Mouse (Mus musculus) liver, embryonic 14.5 days (tissue): ENCODE data around the gene Lmntd1. TPM values are rescaled to one million over a fixed set of nuclear protein-coding genes. Genes with fewer than 3 reads are reported as not detected.

ENCODE experiments used
- ATAC-seq: fragments of 200-750 bp; cut with Nextera tagmentation; 2 replicates; pipeline ENCODE4 v1.8.0; 2017; ENCODE audit warnings: moderate number of reproducible peaks, mild to moderate bottlenecking, moderate library complexity; ENCODE audit not compliant: insufficient read depth
- DNase-seq, 3 experiments: peaks; one replicate each; pipeline ENCODE4 v3.0.0-alpha.2; 2012 to 2013; ENCODE audit warnings: low read depth in 3 of 3, low spot score in 3 of 3
- H3K27ac ChIP-seq: fragments of 300-500 bp; sonication (generic); 2 replicates; pipeline ENCODE4 v1.5.1; 2014; ENCODE audit warnings: moderate library complexity, mild to moderate bottlenecking, control low read depth, inconsistent platforms
- H3K27me3 ChIP-seq: fragments of 300-500 bp; sonication (generic); 2 replicates; pipeline ENCODE4 v1.6.1; 2014; ENCODE audit warnings: mild to moderate bottlenecking, low read length, moderate library complexity; ENCODE audit not compliant: control insufficient read depth, insufficient read depth
- H3K36me3 ChIP-seq: fragments of 300-500 bp; sonication (generic); replicated peaks from 2 replicates; pipeline ENCODE4 v1.6.1; 2014; ENCODE audit warnings: low read depth; ENCODE audit not compliant: control insufficient read depth, insufficient read depth
- H3K4me1 ChIP-seq, 2 experiments: fragments of 200-500 bp in 1 of 2; fragments of 300-500 bp in 1 of 2; sonication (generic) in 1 of 2; replicated peaks; 2 replicates each; pipeline ENCODE4 v1.6.1; 2012 to 2014; ENCODE audit warnings: antibody characterized with exemption in 1 of 2, inconsistent platforms in 1 of 2, low read length in 1 of 2; ENCODE audit not compliant: control insufficient read depth in 2 of 2, insufficient read depth in 2 of 2
- H3K4me2 ChIP-seq: fragments of 300-500 bp; sonication (generic); 2 replicates; pipeline ENCODE4 v1.6.1; 2014; ENCODE audit warnings: low read depth, mild to moderate bottlenecking, control low read depth, moderate library complexity
- H3K4me3 ChIP-seq, 2 experiments: fragments of 200-500 bp in 1 of 2; fragments of 300-500 bp in 1 of 2; sonication (generic) in 1 of 2; 2 replicates each; pipeline ENCODE4 v1.5.1; 2012 to 2014; ENCODE audit warnings: low read depth in 2 of 2, low read length in 2 of 2, mild to moderate bottlenecking in 2 of 2, control low read depth in 1 of 2, inconsistent platforms in 1 of 2, moderate library complexity in 1 of 2; ENCODE audit not compliant: insufficient read depth in 1 of 2
- H3K9ac ChIP-seq: fragments of 300-500 bp; sonication (generic); replicated peaks from 2 replicates; pipeline ENCODE4 v1.6.1; 2014; ENCODE audit warnings: mild to moderate bottlenecking, control low read depth, moderate library complexity
- H3K9me3 ChIP-seq: fragments of 300-500 bp; sonication (generic); 2 replicates; pipeline ENCODE4 v1.6.1; 2016; ENCODE audit warnings: low read length, mixed read lengths; ENCODE audit not compliant: control insufficient read depth
- CTCF ChIP-seq: IDR thresholded peaks from 2 replicates; pipeline ENCODE4 v1.5.1; 2016; ENCODE audit warnings: antibody characterized with exemption, low read depth, control low read depth
- EP300 ChIP-seq: IDR thresholded peaks from 2 replicates; pipeline ENCODE4 v1.6.1; 2016; ENCODE audit warnings: antibody characterized with exemption, low read depth
- WGBS: fragments of 180-500 bp; shearing (Covaris S2); extraction: QIAGEN DNeasy Blood & Tissue Kit; methylation state at CpG from one replicate; pipeline ENCODE4 v1.1.7; 2014; ENCODE audit not compliant: insufficient replicate concordance; 5-methylcytosine and 5-hydroxymethylcytosine counted together
- polyA plus RNA-seq, 2 experiments: library from polyadenylated mRNA; depleted of rRNA in 1 of 2; stranded (reverse) in 1 of 2; unstranded in 1 of 2; fragments of >200 nt; fragmentation: Nextera tagmentation in 1 of 2; extraction: Ambion mirVana in 1 of 2; gene quantifications; 2 replicates each; pipeline versions ENCODE4 v1.2.1 to v1.2.3; 2012 to 2014

Gene Lmntd1
- polyA plus RNA-seq, 2 experiments, result 0.02 TPM; not detected in 1

DNA sequence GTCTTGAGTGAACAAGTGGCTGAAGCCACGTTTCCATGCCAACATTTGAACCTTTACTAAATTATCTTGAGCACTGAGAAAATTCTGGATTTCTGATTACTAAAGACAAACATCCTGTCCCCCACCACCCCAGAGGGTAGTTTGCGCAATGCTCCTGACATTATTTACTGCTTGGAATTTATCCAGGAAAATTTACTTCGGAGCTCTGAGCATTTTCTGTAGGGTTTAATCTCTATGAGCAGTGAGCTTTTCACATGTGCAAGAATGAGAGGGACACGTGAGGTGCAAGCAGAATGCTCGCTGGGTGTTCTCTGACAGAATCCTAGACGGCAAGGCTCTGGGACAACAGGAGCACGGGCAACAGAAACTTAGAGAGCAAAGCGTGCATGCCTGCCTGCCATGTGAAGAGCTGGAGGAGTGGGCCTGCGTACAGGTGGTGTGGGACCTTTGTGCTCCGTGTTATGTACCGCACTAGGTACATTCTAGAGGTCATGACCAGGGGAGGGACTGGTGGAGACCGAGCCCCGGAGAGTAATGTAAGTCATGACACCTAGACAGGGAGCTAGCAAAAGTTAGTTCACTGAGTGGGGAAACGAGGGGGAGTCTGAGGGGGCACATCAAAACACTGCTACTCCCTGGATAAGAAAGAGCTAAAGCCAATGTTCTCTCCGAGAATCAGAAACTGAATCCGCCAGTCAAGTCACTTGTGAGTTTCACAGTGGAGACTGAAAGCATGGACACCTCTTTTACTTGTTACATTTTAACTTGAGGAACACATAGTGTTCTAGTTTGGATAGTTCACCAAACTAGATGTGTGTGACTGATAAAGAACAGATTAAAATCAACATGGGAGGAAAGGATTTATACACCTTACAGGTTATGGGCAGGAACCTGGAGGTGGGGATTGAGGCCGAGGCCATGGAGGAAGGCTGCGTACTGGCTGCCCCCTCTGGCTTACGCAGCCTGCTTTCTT lies 114.3 kb downstream of the Lmntd1 start:
- H3K4me1 ChIP-seq, result 0 out of 4 replicates have a peak, but pooled peaks cover 0 to 5% of the 10 kb centered on the region in 2 experiments
- H3K4me3 ChIP-seq, result no peak overlapping the region
- H3K27ac ChIP-seq, result no peak overlapping the region
- 62% methylated on average over 19 of the region's 19 CpGs for WGBS
- no peak for DNase-seq
- no peak overlapping the region for H3K4me2 ChIP-seq
- no peaks in the 10 kb centered on the region for H3K9me3 ChIP-seq
- no peaks in the 10 kb centered on the region for H3K27me3 ChIP-seq
- no peak for TF ChIP-seq CTCF
- TF ChIP-seq EP300, result no peak
- ATAC-seq, result peak; percentile 62; the same call in 1 of the 2 replicates
- H3K9ac ChIP-seq, result no peak overlapping the region
- no peaks in the 10 kb centered on the region for H3K36me3 ChIP-seq

DNA sequence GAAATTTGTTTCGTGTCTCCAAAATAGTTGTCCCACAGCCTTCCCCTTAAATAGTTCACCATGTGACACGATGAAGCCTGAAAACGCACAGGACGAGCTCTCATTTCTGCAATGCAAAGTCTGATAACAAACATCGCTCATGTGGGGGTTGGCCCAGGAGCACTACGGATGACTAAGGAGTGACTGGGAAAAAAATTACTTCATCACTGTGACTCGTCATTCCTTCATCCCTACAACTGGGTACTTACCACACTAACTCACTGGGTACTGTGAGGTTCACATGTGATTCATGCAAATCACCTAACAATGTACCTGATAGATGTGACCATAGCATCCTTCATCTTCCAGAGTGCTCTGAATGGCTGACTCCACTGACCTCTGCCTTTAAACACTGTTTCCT lies 118.4 kb downstream of the Lmntd1 start:
- no peaks in the 10 kb centered on the region for H3K9me3 ChIP-seq
- H3K9ac ChIP-seq, result no peak overlapping the region
- TF ChIP-seq EP300, result no peak
- no peak for TF ChIP-seq CTCF
- no peak overlapping the region for H3K4me3 ChIP-seq
- no peaks in the 10 kb centered on the region for H3K36me3 ChIP-seq
- H3K4me1 ChIP-seq, result 0 out of 4 replicates have a peak, but pooled peaks cover 0 to 2% of the 10 kb centered on the region in 2 experiments
- no peaks in the 10 kb centered on the region for H3K27me3 ChIP-seq
- 69% methylated on average over 7 of the region's 7 CpGs for WGBS
- no peak overlapping the region for H3K4me2 ChIP-seq
- ATAC-seq, result no peak
- DNase-seq, result no peak
- no peak overlapping the region for H3K27ac ChIP-seq

DNA sequence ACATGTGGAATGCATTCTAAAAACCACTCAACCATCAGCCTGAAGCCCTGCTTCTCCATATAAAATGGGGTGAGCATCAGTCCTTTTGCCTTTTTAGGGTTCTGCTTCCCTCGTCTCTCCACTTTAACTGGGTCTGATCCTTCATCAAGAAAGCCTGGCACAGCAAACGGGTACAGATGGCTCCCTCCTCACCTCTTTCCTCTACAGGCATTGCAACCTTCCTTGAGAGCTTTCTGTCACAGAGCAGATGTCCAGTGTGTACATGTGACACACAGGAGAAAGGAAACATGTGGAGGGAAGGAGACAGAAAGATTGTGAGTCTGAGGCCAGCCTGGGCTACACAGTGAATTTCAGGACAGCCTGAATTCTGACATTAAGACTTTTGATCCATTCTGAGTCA lies 125.9 kb downstream of the Lmntd1 start:
- Histone ChIP-seq H3K9ac (no peak overlapping the region), H3K9me3 (no peaks in the 10 kb centered on the region), H3K36me3 (no peaks in the 10 kb centered on the region), H3K27ac (no peak overlapping the region), H3K4me3 (no peak overlapping the region), H3K27me3 (no peaks in the 10 kb centered on the region), H3K4me2 (no peak overlapping the region), H3K4me1 (no peaks in the 10 kb centered on the region; a peak in 1 of 4 replicates)
- TF ChIP-seq EP300, result no peak
- TF ChIP-seq CTCF, result no peak
- DNase-seq, result no peak
- WGBS, result 54% methylated on average over 2 of the region's 2 CpGs
- ATAC-seq, result no peak

DNA sequence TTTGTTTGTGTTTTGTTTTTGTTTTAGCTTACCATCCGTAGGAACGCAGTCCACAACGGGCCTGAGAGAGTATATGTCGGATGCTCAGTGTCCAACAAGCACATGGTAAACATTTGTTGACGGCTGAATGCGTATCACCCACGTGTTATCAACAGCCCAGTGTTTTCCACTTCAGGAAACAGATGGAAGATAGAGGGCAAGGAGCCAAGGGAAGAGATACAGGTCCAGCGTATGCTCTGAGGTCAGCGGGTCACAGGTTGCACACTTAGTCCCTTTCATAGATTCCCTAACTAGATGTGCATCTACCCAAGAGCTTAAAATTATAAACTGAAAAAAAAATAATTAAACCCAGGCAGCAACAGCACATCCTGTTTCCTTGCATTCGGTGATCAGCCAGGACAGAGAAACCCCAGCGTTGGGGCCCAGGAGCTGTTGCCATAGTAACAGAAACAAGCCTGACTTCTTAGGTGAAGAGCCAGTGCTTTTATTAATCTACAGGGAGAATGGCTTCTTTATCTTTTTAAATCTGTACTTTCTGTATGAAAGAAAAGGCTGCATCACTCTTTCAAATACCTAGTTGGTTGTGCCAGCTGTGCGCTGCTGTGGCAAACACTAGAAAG lies 128.0 kb downstream of the Lmntd1 start:
- Histone ChIP-seq H3K4me2 (no peak overlapping the region), H3K9me3 (no peaks in the 10 kb centered on the region), H3K9ac (no peak overlapping the region), H3K4me1 (no peaks in the 10 kb centered on the region; a peak in 1 of 4 replicates), H3K36me3 (no peaks in the 10 kb centered on the region), H3K27ac (no peak overlapping the region), H3K4me3 (no peak overlapping the region), H3K27me3 (no peaks in the 10 kb centered on the region)
- ATAC-seq (no peak), DNase-seq (no peak)
- 21% methylated on average over 12 of the region's 12 CpGs for WGBS
- TF ChIP-seq EP300 (no peak), CTCF (no peak)

DNA sequence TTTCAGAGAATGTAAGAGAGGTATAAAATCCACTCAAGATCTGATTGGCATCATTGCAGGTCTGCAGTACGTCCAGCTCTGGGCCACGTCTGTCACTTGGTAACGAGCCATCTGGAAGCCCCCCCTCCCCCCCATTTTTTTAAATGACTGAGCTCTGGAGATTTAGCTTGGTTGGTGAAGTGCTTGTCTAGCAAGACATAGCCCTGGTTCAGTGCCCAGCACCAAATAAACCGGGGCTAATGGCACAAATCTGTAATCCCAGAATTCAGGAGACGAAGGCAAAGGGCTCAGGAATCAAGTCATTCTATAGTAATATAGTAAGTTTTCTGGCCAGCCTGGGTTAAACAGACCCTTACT lies 130.8 kb downstream of the Lmntd1 start:
- Histone ChIP-seq H3K4me1 (no peaks in the 10 kb centered on the region; a peak in 1 of 4 replicates), H3K36me3 (no peaks in the 10 kb centered on the region), H3K4me3 (no peak overlapping the region), H3K27me3 (no peaks in the 10 kb centered on the region), H3K9ac (no peak overlapping the region), H3K27ac (no peak overlapping the region), H3K9me3 (no peaks in the 10 kb centered on the region), H3K4me2 (no peak overlapping the region)
- DNase-seq, result no peak
- no peak for TF ChIP-seq EP300
- WGBS, result 67% methylated on average over 5 of the region's 5 CpGs
- ATAC-seq, result no peak
